Mouse (Mus musculus) spleen, adult 2 months (tissue): ENCODE measurements around the gene Mmp21. TPM values are rescaled to one million over a fixed set of nuclear protein-coding genes. Genes with fewer than 3 reads are reported as not detected.

Experiments used
- DNase-seq, 2 experiments: peaks; one replicate each; pipeline versions ENCODE4 v3.0.0 to v3.0.0-alpha.2; 2012 to 2021; ENCODE audit warnings: low spot score in 2 of 2, low read depth in 1 of 2
- H3K27ac ChIP-seq: fragments of 200-500 bp; 2 replicates; pipeline ENCODE4 v1.5.1; 2012; ENCODE audit warnings: low read length, inconsistent platforms; ENCODE audit not compliant: insufficient read depth
- H3K27me3 ChIP-seq: fragments of 200-500 bp; 2 replicates; pipeline ENCODE4 v1.6.1; 2012; ENCODE audit warnings: mild to moderate bottlenecking, moderate library complexity, low read length, inconsistent platforms; ENCODE audit not compliant: control insufficient read depth, insufficient read depth
- H3K36me3 ChIP-seq: fragments of 200-500 bp; 2 replicates; pipeline ENCODE4 v1.6.1; 2012; ENCODE audit warnings: mild to moderate bottlenecking, low read length, inconsistent platforms; ENCODE audit not compliant: control insufficient read depth, insufficient read depth
- H3K4me1 ChIP-seq: fragments of 200-500 bp; 2 replicates; pipeline ENCODE4 v1.6.1; 2011; ENCODE audit warnings: inconsistent platforms; ENCODE audit not compliant: control insufficient read depth, insufficient read depth, insufficient read length
- H3K4me3 ChIP-seq: fragments of 200-500 bp; 2 replicates; pipeline ENCODE4 v1.5.1; 2011; ENCODE audit warnings: mild to moderate bottlenecking, inconsistent platforms; ENCODE audit not compliant: insufficient read depth, insufficient read length; ENCODE audit errors: extremely low read depth
- CTCF ChIP-seq: fragments of 200-500 bp; IDR thresholded peaks from 2 replicates; pipeline ENCODE4 v1.5.1; 2011; ENCODE audit warnings: mild to moderate bottlenecking, inconsistent platforms; ENCODE audit not compliant: insufficient read depth, insufficient read length, insufficient replicate concordance; ENCODE audit errors: extremely low read depth
- POLR2A ChIP-seq: fragments of 200-500 bp; IDR thresholded peaks from 2 replicates; pipeline ENCODE4 v1.6.1; 2011; ENCODE audit warnings: low read depth, low read length, inconsistent platforms
- WGBS: fragments of 180-500 bp; shearing (Covaris S2); methylation state at CpG from one replicate; pipeline ENCODE4 v1.1.7; 2018; 5-methylcytosine and 5-hydroxymethylcytosine counted together
- polyA plus RNA-seq: library from polyadenylated mRNA; depleted of rRNA; stranded (reverse); fragments of >200 nt; gene quantifications from 2 replicates; pipeline ENCODE4 v1.2.3, GENCODE M21; 2012

Mmp21 gene
- polyA plus RNA-seq, 1 experiment = 0.07 TPM

- TF ChIP-seq POLR2A = no peak
- no peak for TF ChIP-seq CTCF
- Histone ChIP-seq H3K36me3 (peaks cover 11% of the 10 kb centered on the region), H3K4me3 (no peak overlapping the region), H3K27ac (no peak overlapping the region), H3K27me3 (no peaks in the 10 kb centered on the region), H3K4me1 (no peaks in the 10 kb centered on the region)
- 65% methylated on average over 6 of the region's 6 CpGs for WGBS
- no peak for DNase-seq
Observed at GRCm38 (mm10) chr7:133684701-133685100, 4.8 kb upstream of the Mmp21 start.

DNA sequence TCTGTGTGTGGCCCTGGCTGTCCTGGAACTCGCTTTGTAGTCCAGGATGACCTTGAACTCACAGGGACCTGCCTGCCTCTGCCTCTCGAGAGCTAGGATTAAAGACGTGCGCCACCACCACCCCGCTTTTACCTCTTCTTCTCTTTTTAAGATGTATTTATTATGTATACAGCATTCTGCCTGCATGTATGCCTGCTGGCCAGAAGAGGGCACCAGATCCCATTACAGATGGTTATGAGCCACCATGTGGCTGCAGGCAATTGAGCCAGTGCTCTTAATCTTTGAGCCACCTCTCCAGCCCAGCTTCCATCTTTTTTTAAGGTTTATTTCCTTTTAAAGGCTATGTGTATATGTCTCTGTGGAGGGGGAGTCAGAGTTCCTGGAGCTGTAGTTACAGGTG, 4.2 kb upstream of the Mmp21 start:
- Histone ChIP-seq H3K27me3 (no peaks in the 10 kb centered on the region), H3K27ac (no peak overlapping the region), H3K36me3 (peaks cover 6% of the 10 kb centered on the region), H3K4me1 (no peaks in the 10 kb centered on the region), H3K4me3 (no peak overlapping the region)
- 88% methylated on average over 5 of the region's 5 CpGs for WGBS
- TF ChIP-seq CTCF = peak; percentile 26; the same call in 1 of the 2 replicates
- TF ChIP-seq POLR2A = no peak
- DNase-seq = no peak

GRCm38 (mm10) chr7:133683626-133684025, 3.8 kb upstream of the Mmp21 start:
- peaks cover 2% of the 10 kb centered on the region; the same call in 1 of the 2 replicates for H3K36me3 ChIP-seq
- 78% methylated on average over 5 of the region's 5 CpGs for WGBS
- H3K4me3 ChIP-seq = no peak overlapping the region
- no peak overlapping the region for H3K27ac ChIP-seq
- DNase-seq = no peak
- TF ChIP-seq CTCF (no peak), POLR2A (no peak)
- H3K4me1 ChIP-seq = no peaks in the 10 kb centered on the region
- no peaks in the 10 kb centered on the region for H3K27me3 ChIP-seq

DNA sequence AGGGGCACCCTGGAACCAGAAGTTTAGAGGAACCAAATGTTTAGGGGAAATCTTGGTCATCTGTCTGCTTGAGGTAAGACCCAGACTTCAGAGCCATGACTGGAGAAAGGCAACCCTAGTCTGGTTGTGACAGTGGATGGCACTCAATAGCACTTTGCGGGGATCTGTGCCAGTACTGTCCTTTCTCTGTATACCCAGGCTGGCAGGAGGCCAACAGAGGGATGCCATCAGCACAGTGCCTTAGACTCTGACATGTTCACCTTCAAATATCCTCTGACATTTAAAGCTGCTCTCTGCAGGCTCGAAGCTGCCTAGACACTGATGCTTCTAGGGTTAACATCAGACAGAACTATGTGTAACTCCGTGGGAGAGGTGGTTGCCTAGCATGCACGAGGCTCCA, 422 bp downstream of the Mmp21 start:
- no peaks in the 10 kb centered on the region for H3K27me3 ChIP-seq
- H3K4me1 ChIP-seq = no peaks in the 10 kb centered on the region
- peaks cover under 1% of the 10 kb centered on the region; the same call in 1 of the 2 replicates for H3K36me3 ChIP-seq
- TF ChIP-seq CTCF (no peak), POLR2A (no peak)
- WGBS = 79% methylated on average over 4 of the region's 4 CpGs
- no peak overlapping the region for H3K27ac ChIP-seq
- DNase-seq = no peak
- H3K4me3 ChIP-seq = no peak overlapping the region

DNA sequence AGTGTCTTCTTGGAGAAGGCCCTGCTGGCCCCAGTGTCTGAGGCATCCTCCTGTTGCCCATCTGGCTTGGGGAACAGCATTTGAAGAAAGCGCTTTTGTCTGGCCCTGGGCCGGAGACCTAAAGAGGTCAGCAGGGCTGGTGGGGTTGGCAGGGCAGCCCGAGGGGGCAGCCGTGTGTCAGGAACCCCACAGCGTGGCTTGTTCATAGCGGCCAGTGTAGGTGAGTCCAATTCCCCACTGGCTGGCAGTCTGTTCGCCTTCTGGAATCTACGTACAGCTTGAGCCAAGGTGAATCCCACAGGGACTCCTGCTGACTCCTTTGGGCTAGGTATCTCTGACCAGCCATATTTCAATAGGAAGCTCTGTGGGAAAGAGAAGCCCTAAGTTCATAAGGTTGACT, 1.1 kb downstream of the Mmp21 start:
- no peak overlapping the region for H3K27ac ChIP-seq
- 96% methylated on average over 8 of the region's 8 CpGs for WGBS

GRCm38 (mm10) chr7:133676002-133676401, 3.9 kb downstream of the Mmp21 start:
- TF ChIP-seq CTCF = no peak
- DNase-seq = no peak
- H3K36me3 ChIP-seq = peaks cover 16% of the 10 kb centered on the region
- WGBS = 80% methylated on average over 9 of the region's 9 CpGs
- H3K27ac ChIP-seq = no peak overlapping the region
- H3K4me1 ChIP-seq = no peaks in the 10 kb centered on the region
- no peaks in the 10 kb centered on the region for H3K27me3 ChIP-seq
- no peak overlapping the region for H3K4me3 ChIP-seq

More for the DNA sequence above, 1.1 kb downstream of the Mmp21 start:
- no peak for TF ChIP-seq POLR2A
- TF ChIP-seq CTCF = no peak
- H3K4me3 ChIP-seq = no peak overlapping the region
- no peaks in the 10 kb centered on the region for H3K4me1 ChIP-seq
- no peaks in the 10 kb centered on the region for H3K27me3 ChIP-seq
- no peak for DNase-seq
- H3K36me3 ChIP-seq = peaks cover 2% of the 10 kb centered on the region; the same call in 1 of the 2 replicates

DNA sequence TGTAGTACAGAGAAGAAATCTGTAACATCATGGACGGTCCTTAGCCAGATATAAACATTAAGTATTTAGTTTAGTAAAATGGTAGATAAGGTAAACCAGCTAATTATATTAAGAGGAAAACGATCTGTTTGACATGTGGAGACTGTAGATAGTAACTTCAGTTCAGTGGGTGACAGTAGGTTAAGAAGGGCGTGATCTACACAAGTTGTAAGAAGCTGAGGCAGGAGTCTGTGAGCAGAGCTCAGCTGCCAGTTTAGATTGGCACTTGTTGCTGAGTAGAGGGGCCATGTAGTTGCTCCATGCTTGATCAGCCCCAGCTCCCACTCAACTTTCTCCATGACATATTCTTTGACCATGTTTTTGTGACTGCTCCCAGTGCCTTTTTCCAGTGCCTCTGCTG, 9.0 kb downstream of the Mmp21 start:
- Histone ChIP-seq H3K4me3 (no peak overlapping the region), H3K27me3 (no peaks in the 10 kb centered on the region), H3K27ac (no peak overlapping the region), H3K36me3 (peaks cover 47% of the 10 kb centered on the region), H3K4me1 (no peaks in the 10 kb centered on the region)
- DNase-seq = no peak
- WGBS = 83% methylated on average over 3 of the region's 3 CpGs
- TF ChIP-seq CTCF (no peak), POLR2A (no peak)
